Mouse (Mus musculus): ENCODE data around the gene Olfr49. TPM values are rescaled to one million over a fixed set of nuclear protein-coding genes. Genes with fewer than 3 reads are reported as not detected.

Olfr49 gene
- total and polyA plus RNA-seq, 3 experiments, result not detected

DNA sequence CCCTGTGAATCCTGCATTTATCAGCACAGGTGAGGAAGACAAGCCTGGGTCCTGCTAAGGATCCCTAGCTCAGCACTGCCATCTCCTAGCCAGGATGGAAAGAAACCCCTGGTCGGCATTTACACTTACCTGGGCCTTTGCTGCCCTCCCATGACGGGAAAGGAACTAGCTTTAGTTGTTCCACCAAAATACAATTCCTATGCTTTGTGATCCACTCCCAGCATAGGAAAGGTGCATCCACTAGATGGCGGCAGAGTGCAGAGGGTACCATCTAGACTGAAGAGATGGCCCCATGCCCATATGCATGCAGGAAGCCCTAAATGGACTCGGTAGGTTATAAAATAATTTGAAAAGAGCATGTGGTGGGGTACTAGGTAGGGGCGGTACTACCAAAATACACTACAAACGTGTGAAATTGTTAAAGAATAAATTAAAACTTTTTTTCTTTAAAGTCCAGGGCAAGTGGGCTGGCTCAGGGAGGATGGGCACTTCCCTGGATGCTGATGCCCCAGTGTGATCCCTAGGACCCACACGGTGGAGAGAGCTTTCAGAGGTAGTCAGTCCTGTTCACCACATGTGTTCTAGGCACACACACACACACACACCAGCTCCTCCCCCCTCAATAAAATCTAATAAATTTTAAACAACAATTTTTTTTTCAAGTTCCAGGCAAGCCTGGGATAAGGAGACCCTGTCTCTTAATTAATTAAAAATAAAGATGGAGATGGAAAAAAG is 45.6 kb downstream of the Olfr49 start:
- Histone ChIP-seq H3K27ac (no peak overlapping the region), H3K4me3 (no peak overlapping the region), H3K36me3 (ENCODE audit: control insufficient read depth, insufficient read depth, low read length) (peaks cover 2% of the 10 kb centered on the region), H3K79me2 (replicated peaks; ENCODE audit: control insufficient read depth, insufficient read depth, low read length) (no peaks in the 10 kb centered on the region), H3K9ac (ENCODE audit: low read depth, low read length) (no peak overlapping the region), H3K27me3 (ENCODE audit: control insufficient read depth, insufficient read depth, low read length) (no peaks in the 10 kb centered on the region), H3K4me1 (ENCODE audit: control insufficient read depth, insufficient read depth, low read length) (0 out of 2 replicates have a peak, but pooled peaks cover 2% of the 10 kb centered on the region)
- intact Hi-C loops (cut with DNase I), result loop anchor here (1.0 to 5.0 kb wide), 3 partner anchors 88 to 173 kb away; no protein-coding TSS in a partner anchor
- 15% methylated on average over 7 of the region's 7 CpGs for WGBS
- TF ChIP-seq EP300 (IDR thresholded peaks at IDR 0.05; ENCODE audit: insufficient read depth, low read depth, low read length) (peak; percentile 74), CTCF (IDR thresholded peaks at IDR 0.05) (peak; percentile 99), POLR2A (IDR thresholded peaks at IDR 0.05; ENCODE audit: insufficient read depth, low read depth, low read length) (no peak)
- peak; percentile 80 to 84 for DNase-seq

DNA sequence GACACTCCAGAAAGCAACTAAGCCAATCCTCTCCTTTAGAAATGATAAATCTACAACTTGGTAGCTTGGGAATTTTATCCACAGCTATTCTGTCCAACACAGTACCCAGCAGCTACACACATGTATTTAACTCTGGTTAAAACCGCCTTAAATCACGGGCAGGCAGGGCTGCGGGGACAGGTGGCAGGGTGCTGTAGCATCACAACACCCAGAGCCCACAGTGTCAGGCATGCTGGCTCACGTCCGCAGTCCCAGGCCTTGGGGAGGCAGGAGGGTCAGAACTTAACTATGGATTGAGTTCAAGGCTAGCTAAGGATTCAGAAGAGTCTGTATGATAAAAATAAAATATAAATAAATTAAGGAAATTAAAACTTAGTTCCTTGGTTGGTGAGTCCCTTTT is 47.9 kb downstream of the Olfr49 start:
- intact Hi-C loops (cut with DNase I), result loop anchor here (5.0 kb wide), 2 partner anchors 90 to 110 kb away; no protein-coding TSS in a partner anchor
- DNase-seq, result no peak
- no peak overlapping the region for H3K9ac ChIP-seq (ENCODE audit: low read depth, low read length)
- H3K79me2 ChIP-seq (replicated peaks; ENCODE audit: control insufficient read depth, insufficient read depth, low read length), result no peaks in the 10 kb centered on the region
- peaks cover 5% of the 10 kb centered on the region for H3K4me1 ChIP-seq (ENCODE audit: control insufficient read depth, insufficient read depth, low read length)
- H3K4me3 ChIP-seq, result no peak overlapping the region
- no peaks in the 10 kb centered on the region for H3K27me3 ChIP-seq (ENCODE audit: control insufficient read depth, insufficient read depth, low read length)
- TF ChIP-seq CTCF (IDR thresholded peaks at IDR 0.05), result no peak
- TF ChIP-seq EP300 (IDR thresholded peaks at IDR 0.05; ENCODE audit: insufficient read depth, low read depth, low read length), result no peak
- TF ChIP-seq POLR2A (IDR thresholded peaks at IDR 0.05; ENCODE audit: insufficient read depth, low read depth, low read length), result no peak
- 91% methylated on average over 5 of the region's 5 CpGs for WGBS
- H3K27ac ChIP-seq, result no peak overlapping the region
- H3K36me3 ChIP-seq (ENCODE audit: control insufficient read depth, insufficient read depth, low read length), result no peaks in the 10 kb centered on the region; the same call in 1 of the 2 replicates

DNA sequence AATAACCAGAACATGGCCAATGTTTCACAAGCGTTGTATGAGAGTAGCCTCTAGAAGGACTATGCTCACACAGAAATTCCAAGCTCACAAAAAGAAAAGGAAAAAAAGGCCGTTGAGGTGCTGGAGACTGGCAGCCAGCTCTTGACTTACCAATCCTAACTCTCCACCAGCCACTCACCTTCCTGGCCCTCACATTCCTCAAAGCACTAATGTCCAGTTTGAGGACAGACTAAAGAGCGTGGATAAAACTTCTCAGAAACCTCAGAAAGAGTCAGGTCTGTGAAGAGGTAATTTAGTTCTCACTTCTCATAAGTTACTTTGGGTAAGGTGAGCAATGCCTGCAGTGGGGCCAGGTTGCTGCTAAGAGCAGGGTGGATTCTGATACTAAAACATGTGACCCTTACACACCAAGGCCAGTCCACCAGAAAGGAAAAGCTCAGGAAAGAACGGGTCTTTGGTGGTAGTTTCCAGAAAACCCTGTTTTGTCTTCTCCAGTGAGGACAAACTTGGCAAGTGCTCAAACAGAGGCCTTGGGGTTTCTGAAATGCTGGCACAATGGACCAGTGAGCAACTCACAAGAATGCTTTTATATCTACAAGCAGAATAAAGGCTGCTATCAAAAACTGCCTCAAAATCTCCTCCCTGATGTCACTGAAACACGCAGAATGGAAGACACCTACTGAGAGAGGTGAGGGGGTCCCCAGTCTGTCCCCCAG is 48.8 kb downstream of the Olfr49 start:
- Histone ChIP-seq H3K36me3 (ENCODE audit: control insufficient read depth, insufficient read depth, low read length) (no peaks in the 10 kb centered on the region; the same call in 1 of the 2 replicates), H3K79me2 (replicated peaks; ENCODE audit: control insufficient read depth, insufficient read depth, low read length) (no peaks in the 10 kb centered on the region), H3K4me1 (ENCODE audit: control insufficient read depth, insufficient read depth, low read length) (peaks cover 5% of the 10 kb centered on the region), H3K4me3 (no peak overlapping the region), H3K9ac (ENCODE audit: low read depth, low read length) (no peak overlapping the region), H3K27ac (no peak overlapping the region), H3K27me3 (ENCODE audit: control insufficient read depth, insufficient read depth, low read length) (no peaks in the 10 kb centered on the region)
- 73% methylated on average over 5 of the region's 5 CpGs for WGBS
- intact Hi-C loops (cut with DNase I), result loop anchor here (5.0 kb wide), 2 partner anchors 91 to 111 kb away; no protein-coding TSS in a partner anchor
- no peak for DNase-seq
- no peak for TF ChIP-seq POLR2A (IDR thresholded peaks at IDR 0.05; ENCODE audit: insufficient read depth, low read depth, low read length)
- TF ChIP-seq EP300 (IDR thresholded peaks at IDR 0.05; ENCODE audit: insufficient read depth, low read depth, low read length), result no peak
- no peak for TF ChIP-seq CTCF (IDR thresholded peaks at IDR 0.05)

- intact Hi-C loops (cut with DNase I), result loop anchor here (5.0 kb wide), 2 partner anchors 93 to 113 kb away; no protein-coding TSS in a partner anchor
- Histone ChIP-seq H3K9ac (ENCODE audit: low read depth, low read length) (no peak overlapping the region), H3K79me2 (replicated peaks; ENCODE audit: control insufficient read depth, insufficient read depth, low read length) (no peaks in the 10 kb centered on the region), H3K27ac (peak overlapping the region; percentile 7; the same call in 1 of the 2 replicates), H3K4me1 (ENCODE audit: control insufficient read depth, insufficient read depth, low read length) (peaks cover 5% of the 10 kb centered on the region), H3K4me3 (no peak overlapping the region), H3K27me3 (ENCODE audit: control insufficient read depth, insufficient read depth, low read length) (no peaks in the 10 kb centered on the region), H3K36me3 (ENCODE audit: control insufficient read depth, insufficient read depth, low read length) (no peaks in the 10 kb centered on the region)
- WGBS, result 67% methylated on average over 20 of the region's 20 CpGs
- no peak for DNase-seq
- TF ChIP-seq EP300 (IDR thresholded peaks at IDR 0.05; ENCODE audit: insufficient read depth, low read depth, low read length), result no peak
- no peak for TF ChIP-seq CTCF (IDR thresholded peaks at IDR 0.05)
- no peak for TF ChIP-seq POLR2A (IDR thresholded peaks at IDR 0.05; ENCODE audit: insufficient read depth, low read depth, low read length)
Measured at GRCm38 (mm10) chr14:54234231-54235040, 50.3 kb downstream of the Olfr49 start.

DNA sequence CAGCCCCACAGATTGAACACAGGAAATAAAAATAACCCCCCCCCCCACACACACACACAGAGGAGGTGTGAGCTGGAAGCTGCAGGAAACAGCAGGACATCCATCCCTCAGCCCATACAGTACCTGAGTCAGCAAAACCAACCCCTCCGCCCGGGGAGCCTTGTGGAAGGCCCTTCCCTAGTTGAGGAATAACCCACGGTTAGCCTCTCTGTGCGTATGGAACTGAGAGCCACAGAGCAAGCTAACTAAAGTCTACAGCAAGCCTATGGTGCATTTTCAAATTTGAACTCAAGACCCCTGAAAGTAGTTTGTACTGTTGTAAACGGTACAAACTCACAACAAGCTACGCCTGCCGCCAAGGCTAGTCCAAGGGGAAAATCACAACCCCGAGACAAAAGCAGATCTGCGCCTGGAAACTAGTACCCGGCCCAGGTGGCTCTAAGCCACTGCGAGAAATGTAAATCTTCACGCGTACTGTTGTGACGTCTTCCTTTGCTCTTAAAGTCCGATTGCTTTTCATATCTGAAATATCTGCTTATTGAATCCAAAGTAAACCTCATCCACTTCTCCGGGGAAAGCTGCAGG is 51.1 kb downstream of the Olfr49 start:
- intact Hi-C loops (cut with DNase I), result no loop called here
- no peaks in the 10 kb centered on the region for H3K36me3 ChIP-seq (ENCODE audit: control insufficient read depth, insufficient read depth, low read length)
- TF ChIP-seq CTCF (IDR thresholded peaks at IDR 0.05) (no peak), POLR2A (IDR thresholded peaks at IDR 0.05; ENCODE audit: insufficient read depth, low read depth, low read length) (no peak), EP300 (IDR thresholded peaks at IDR 0.05; ENCODE audit: insufficient read depth, low read depth, low read length) (no peak; the same call in 1 of the 2 replicates)
- no peak overlapping the region for H3K9ac ChIP-seq (ENCODE audit: low read depth, low read length)
- no peaks in the 10 kb centered on the region for H3K79me2 ChIP-seq (replicated peaks; ENCODE audit: control insufficient read depth, insufficient read depth, low read length)
- H3K27me3 ChIP-seq (ENCODE audit: control insufficient read depth, insufficient read depth, low read length), result no peaks in the 10 kb centered on the region
- H3K27ac ChIP-seq, result peak overlapping the region; percentile 47
- WGBS, result 46% methylated on average over 16 of the region's 16 CpGs
- H3K4me3 ChIP-seq, result peak overlapping the region; percentile 21; the same call in 1 of the 2 replicates
- peak in 1 of 2 experiments; percentile 32 for DNase-seq
- peaks cover 5% of the 10 kb centered on the region for H3K4me1 ChIP-seq (ENCODE audit: control insufficient read depth, insufficient read depth, low read length)

Data from heart, adult 2 months (tissue).